Mouse (Mus musculus) erythroid progenitor cell, adult 5-6 weeks (primary cell): ENCODE data around the gene Cln3. TPM values are rescaled to one million over a fixed set of nuclear protein-coding genes. Genes with fewer than 3 reads are reported as not detected.

Source experiments
- ATAC-seq: replicated peaks from 2 replicates; pipeline ENCODE4 v1.8.0; 2016; ENCODE audit warnings: moderate number of reproducible peaks, mild to moderate bottlenecking, moderate TSS enrichment, inconsistent platforms; ENCODE audit not compliant: poor library complexity, low FRiP score, severe bottlenecking
- total RNA-seq, 2 experiments: library from RNA; stranded (forward) in 1 of 2; stranded (reverse) in 1 of 2; fragments of 150-400 nt in 1 of 2; fragments of 186-747, 209-891 nt in 1 of 2; gene quantifications; 2 replicates each; pipeline versions ENCODE4 v1.2.3 to v1.2.4; 2015 to 2017; ENCODE audit warnings: low replicate concordance in 2 of 2

The Cln3 gene
- total RNA-seq, 2 experiments from 2014 or later, result 3.9 to 17.2 TPM

- no peak for ATAC-seq
Observed at GRCm38 (mm10) chr7:126596414-126596813, 10.8 kb upstream of the Cln3 start.

GRCm38 (mm10) chr7:126595890-126596289 is 10.3 kb upstream of the Cln3 start:
- ATAC-seq, result no peak

GRCm38 (mm10) chr7:126594862-126595561 is 9.4 kb upstream of the Cln3 start, which contains the start of gene Il27:
TSS of gene Il27 (minus strand) at chr7:126594941.
- ATAC-seq, result no peak

GRCm38 (mm10) chr7:126587779-126588178 is 2.2 kb upstream of the Cln3 start:
- no peak for ATAC-seq

GRCm38 (mm10) chr7:126586839-126587238 is 1.2 kb upstream of the Cln3 start:
- ATAC-seq, result no peak

GRCm38 (mm10) chr7:126584506-126584977 is 1.1 kb downstream of the Cln3 start, which contains the start of gene Apobr:
TSS of gene Apobr (plus strand) at chr7:126584942.
- ATAC-seq, result no peak

GRCm38 (mm10) chr7:126583761-126584160 is 1.9 kb downstream of the Cln3 start:
- ATAC-seq, result no peak

GRCm38 (mm10) chr7:126583251-126583709 is 2.3 kb downstream of the Cln3 start:
- ATAC-seq, result peak; percentile 78

- no peak for ATAC-seq
Observed at GRCm38 (mm10) chr7:126582759-126583158, 2.9 kb downstream of the Cln3 start.

GRCm38 (mm10) chr7:126581661-126582060 is 4.0 kb downstream of the Cln3 start:
- ATAC-seq, result no peak

GRCm38 (mm10) chr7:126579172-126579571 is 6.4 kb downstream of the Cln3 start:
- ATAC-seq, result no peak

GRCm38 (mm10) chr7:126576946-126577345 is 8.7 kb downstream of the Cln3 start:
- ATAC-seq, result peak; percentile 55

GRCm38 (mm10) chr7:126566094-126566765 is 19.4 kb downstream of the Cln3 start, which contains the start of gene Eif3c:
TSS of gene Eif3c (minus strand) at chr7:126566411.
- peak; percentile 97 for ATAC-seq

GRCm38 (mm10) chr7:126565693-126566092 is 19.9 kb downstream of the Cln3 start:
- peak; percentile 58 for ATAC-seq

- ATAC-seq, result no peak
Observed at GRCm38 (mm10) chr7:126556635-126557034, 29.0 kb downstream of the Cln3 start.

GRCm38 (mm10) chr7:126554796-126555195 is 30.8 kb downstream of the Cln3 start:
- ATAC-seq, result no peak

GRCm38 (mm10) chr7:126545631-126546030 is 40.0 kb downstream of the Cln3 start:
- ATAC-seq, result no peak

- ATAC-seq, result no peak
Observed at GRCm38 (mm10) chr7:126541661-126542060, 44.0 kb downstream of the Cln3 start.

GRCm38 (mm10) chr7:126537820-126538585 is 47.6 kb downstream of the Cln3 start:
- no peak; the same call in 1 of the 2 replicates for ATAC-seq

GRCm38 (mm10) chr7:126536466-126536865 is 49.2 kb downstream of the Cln3 start:
- ATAC-seq, result no peak
